Mouse (Mus musculus) gastrocnemius, adult 2 months (tissue): ENCODE measurements around the gene Vmn2r19. TPM values are rescaled to one million over a fixed set of nuclear protein-coding genes. Genes with fewer than 3 reads are reported as not detected.
"Not testable (repeated sequence)": the region's sequence is repeated elsewhere in the genome, so short reads cannot be mapped to it uniquely, and the experiment has no call there.

Experiments used
- DNase-seq: peaks from one replicate; pipeline ENCODE4 v3.0.0; 2022
- H3K27ac ChIP-seq: fragments of 200-600 bp; 2 replicates; pipeline ENCODE4 v1.8.1; 2022; ENCODE audit warnings: mild to moderate bottlenecking
- H3K4me3 ChIP-seq: fragments of 200-600 bp; 2 replicates; pipeline ENCODE4 v1.8.1; 2022; ENCODE audit warnings: mild to moderate bottlenecking, moderate library complexity
- CTCF ChIP-seq: fragments of 200-600 bp; IDR thresholded peaks from 2 replicates; pipeline ENCODE4 v1.8.1; 2022; ENCODE audit warnings: antibody characterized with exemption, mild to moderate bottlenecking, moderate library complexity
- intact Hi-C: fragments of 180-260 bp; cut with DNase I; formaldehyde crosslinking; loops from one replicate; pipeline ENCODE4 v1.15.1; 2025
- total RNA-seq, 2 experiments: library from RNA; stranded (reverse); gene quantifications; 2 replicates each; pipeline ENCODE4 v1.2.3; 2021

Vmn2r19 gene
- total RNA-seq, 2 experiments from 2014 or later = not detected

DNA sequence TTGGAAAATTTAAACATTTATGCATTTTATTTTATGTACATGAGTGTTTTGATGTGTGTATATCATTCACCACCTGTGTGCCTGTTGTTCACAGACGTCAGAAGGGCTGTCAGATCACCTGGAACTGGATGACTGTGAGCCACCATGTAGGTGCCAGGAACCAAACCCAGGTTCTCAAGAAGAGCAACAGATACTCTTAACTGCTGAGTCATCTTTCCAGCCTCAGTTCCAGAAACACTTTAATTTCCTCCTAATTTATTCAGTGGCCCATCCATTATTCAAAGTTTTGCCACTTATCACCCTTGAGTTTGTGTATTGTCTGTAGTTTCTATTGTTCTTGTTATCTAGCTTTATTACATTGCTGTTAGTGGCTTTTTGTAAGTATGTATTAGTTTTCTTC is 11.4 kb upstream of the Vmn2r19 start:
- intact Hi-C loops = no loop called here

DNA sequence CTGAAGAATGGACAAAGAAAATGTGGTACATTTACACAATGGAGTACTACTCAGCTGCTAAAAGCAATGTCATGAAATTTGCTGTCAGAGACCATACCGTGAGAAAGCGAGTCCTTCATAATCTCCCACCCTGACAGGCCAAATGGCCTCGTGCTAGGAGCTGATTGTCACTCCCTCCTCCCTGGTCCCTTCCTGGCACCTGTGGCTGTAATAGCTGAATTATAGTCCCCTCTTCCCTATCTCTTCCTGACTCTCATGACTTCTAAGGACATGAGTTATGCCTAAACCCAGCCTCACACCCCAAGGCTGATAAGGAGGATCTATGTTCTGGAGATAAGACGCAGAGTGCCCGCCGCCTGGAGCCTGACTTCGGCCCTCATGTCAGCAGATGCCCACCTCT is 1.8 kb upstream of the Vmn2r19 start:
- intact Hi-C loops, H3K27ac ChIP-seq, H3K4me3 ChIP-seq, DNase-seq: not testable (repeated sequence)

More for the DNA sequence above, 11.4 kb upstream of the Vmn2r19 start:
- no peak overlapping the region for H3K4me3 ChIP-seq
- no peak for TF ChIP-seq CTCF
- no peak for DNase-seq
- no peak overlapping the region for H3K27ac ChIP-seq

DNA sequence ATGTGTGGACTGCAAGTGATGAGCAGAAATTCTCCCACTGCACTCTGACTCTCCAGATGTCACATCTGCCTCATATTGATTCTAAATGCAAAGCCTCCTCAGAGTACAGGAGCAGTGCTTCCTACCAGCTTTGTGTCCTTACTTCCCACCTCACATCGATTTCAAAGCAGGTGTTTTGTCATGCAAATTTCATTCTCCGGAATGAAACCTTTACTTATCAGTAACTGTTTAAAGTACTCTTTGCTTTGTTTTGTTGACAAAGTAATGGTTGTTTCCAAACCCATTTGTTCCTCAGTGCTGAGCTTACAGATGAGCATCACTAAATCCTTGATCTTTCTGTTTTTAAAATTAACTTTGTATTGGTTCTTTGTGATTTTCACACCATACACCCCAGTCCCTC is 24.4 kb downstream of the Vmn2r19 start:
- Histone ChIP-seq H3K4me3 (no peak overlapping the region), H3K27ac (no peak overlapping the region)
- intact Hi-C loops = no loop called here
- no peak for TF ChIP-seq CTCF
- no peak for DNase-seq

DNA sequence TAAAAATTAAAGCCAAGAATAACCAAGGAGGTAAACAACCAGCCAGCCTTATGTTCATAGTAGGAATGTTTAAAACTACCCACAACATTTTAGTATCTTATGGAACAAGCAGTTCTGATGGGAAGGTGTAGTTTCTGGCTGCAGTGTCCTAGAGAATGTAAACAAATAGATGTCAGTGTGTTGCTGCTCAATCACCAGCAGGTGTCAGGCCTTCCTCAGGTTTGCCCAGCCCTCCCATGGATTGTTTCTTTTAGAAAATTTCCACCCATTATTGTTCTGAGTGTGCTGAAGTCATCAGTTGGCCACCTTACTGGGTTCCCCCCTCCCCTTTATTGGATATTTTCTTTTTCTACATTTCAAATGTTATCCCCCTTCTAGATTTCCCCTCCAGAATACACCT is 32.0 kb downstream of the Vmn2r19 start:
- intact Hi-C loops = no loop called here
- no peak overlapping the region for H3K27ac ChIP-seq
- 0 out of 2 replicates have a peak, but pooled peaks have one; percentile 4 for TF ChIP-seq CTCF
- H3K4me3 ChIP-seq = no peak overlapping the region
- DNase-seq = no peak

DNA sequence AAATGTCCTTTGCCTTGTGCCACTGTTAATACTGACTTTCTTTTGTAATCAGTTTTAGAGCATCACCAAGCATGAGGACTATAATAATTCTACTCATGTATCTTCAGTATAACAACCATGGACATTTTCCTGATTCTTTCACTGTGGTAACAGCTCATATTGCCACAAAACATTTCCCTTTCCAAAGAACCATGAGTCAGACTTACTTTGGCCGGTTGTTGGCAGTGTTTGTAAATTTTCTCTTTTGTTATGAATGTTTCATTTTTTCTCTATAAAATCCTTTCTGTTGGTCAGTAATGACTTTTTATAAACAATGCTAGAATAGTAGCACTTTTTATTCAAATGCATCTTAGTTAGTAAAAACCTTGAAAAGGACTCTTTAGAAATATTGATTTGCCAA is 38.0 kb downstream of the Vmn2r19 start:
- intact Hi-C loops = no loop called here
- H3K27ac ChIP-seq = no peak overlapping the region
- no peak for TF ChIP-seq CTCF
- no peak overlapping the region for H3K4me3 ChIP-seq
- no peak for DNase-seq

Other genes with a start within 250 kb of the Vmn2r19 start
- gene Clec4a2, start 201.9 kb upstream of the Vmn2r19 start, total RNA-seq = under 1 TPM; 0.36 to 0.95 TPM
- gene Clec4b2, start 135.4 kb upstream of the Vmn2r19 start, total RNA-seq = not detected
- gene Clec4n, start 78.5 kb upstream of the Vmn2r19 start, total RNA-seq = not detected
- gene Clec4d, start 46.2 kb upstream of the Vmn2r19 start, total RNA-seq = not detected
- gene Clec4e, start 18.5 kb upstream of the Vmn2r19 start, total RNA-seq = not detected
- gene Vmn2r20, start 109.8 kb downstream of the Vmn2r19 start, total RNA-seq = not detected
- not detected for gene Vmn2r21, start 225.1 kb downstream of the Vmn2r19 start, total RNA-seq